Mouse (Mus musculus): ENCODE measurements at regions not wholly inside any gene's neighbourhood (a gene's known extent, or its start where the extent isn't known, plus 50 kb on each side); places are given as distances from the start of the nearest gene placed in this dataset.

- DNase-seq (ENCODE audit: low read depth, low spot score) = no peak
These were observed 627.3 kb upstream of the Tmprss15 start for GRCm38 (mm10) chr16:79718230-79718629.

GRCm38 (mm10) chr16:79692444-79692843, 601.5 kb upstream of the Tmprss15 start:
- DNase-seq (ENCODE audit: low read depth, low spot score) = no peak

GRCm38 (mm10) chr16:79651162-79651741, 560.4 kb upstream of the Tmprss15 start:
- DNase-seq (ENCODE audit: low read depth, low spot score) = no peak

GRCm38 (mm10) chr16:79640898-79641297, 550.0 kb upstream of the Tmprss15 start:
- no peak for DNase-seq (ENCODE audit: low read depth, low spot score)

GRCm38 (mm10) chr16:79627139-79627538, 536.2 kb upstream of the Tmprss15 start:
- DNase-seq (ENCODE audit: low read depth, low spot score) = no peak

- no peak for DNase-seq (ENCODE audit: low read depth, low spot score)
These were observed 520.1 kb upstream of the Tmprss15 start for GRCm38 (mm10) chr16:79611002-79611401.

- DNase-seq (ENCODE audit: low read depth, low spot score) = no peak
These were observed 500.0 kb upstream of the Tmprss15 start for GRCm38 (mm10) chr16:79590891-79591290.

- no peak for DNase-seq (ENCODE audit: low read depth, low spot score)
These were observed 494.8 kb upstream of the Tmprss15 start for GRCm38 (mm10) chr16:79585745-79586144.

- no peak for DNase-seq (ENCODE audit: low read depth, low spot score)
These were observed 480.0 kb upstream of the Tmprss15 start for GRCm38 (mm10) chr16:79570867-79571266.

GRCm38 (mm10) chr16:79534370-79534769, 443.5 kb upstream of the Tmprss15 start:
- DNase-seq (ENCODE audit: low read depth, low spot score) = no peak

- DNase-seq (ENCODE audit: low read depth, low spot score) = no peak
These were observed 401.6 kb upstream of the Tmprss15 start for GRCm38 (mm10) chr16:79492493-79492892.

GRCm38 (mm10) chr16:79450871-79451270, 360.0 kb upstream of the Tmprss15 start:
- no peak for DNase-seq (ENCODE audit: low read depth, low spot score)

GRCm38 (mm10) chr16:79449732-79450131, 358.8 kb upstream of the Tmprss15 start:
- no peak for DNase-seq (ENCODE audit: low read depth, low spot score)

GRCm38 (mm10) chr16:79407385-79407784, 316.5 kb upstream of the Tmprss15 start:
- DNase-seq (ENCODE audit: low read depth, low spot score) = no peak

- DNase-seq (ENCODE audit: low read depth, low spot score) = no peak
These were observed 315.3 kb upstream of the Tmprss15 start for GRCm38 (mm10) chr16:79406216-79406615.

- no peak for DNase-seq (ENCODE audit: low read depth, low spot score)
These were observed 313.2 kb upstream of the Tmprss15 start for GRCm38 (mm10) chr16:79404064-79404463.

- DNase-seq (ENCODE audit: low read depth, low spot score) = no peak
These were observed 309.2 kb upstream of the Tmprss15 start for GRCm38 (mm10) chr16:79400100-79400499.

GRCm38 (mm10) chr16:79398476-79398875, 307.6 kb upstream of the Tmprss15 start:
- DNase-seq (ENCODE audit: low read depth, low spot score) = no peak

GRCm38 (mm10) chr16:79394425-79394824, 303.5 kb upstream of the Tmprss15 start:
- DNase-seq (ENCODE audit: low read depth, low spot score) = no peak

- no peak for DNase-seq (ENCODE audit: low read depth, low spot score)
These were observed 295.5 kb upstream of the Tmprss15 start for GRCm38 (mm10) chr16:79386421-79386820.

GRCm38 (mm10) chr16:79350127-79350526, 259.2 kb upstream of the Tmprss15 start:
- no peak for DNase-seq (ENCODE audit: low read depth, low spot score)

- no peak for DNase-seq (ENCODE audit: low read depth, low spot score)
These were observed 251.6 kb upstream of the Tmprss15 start for GRCm38 (mm10) chr16:79342453-79342852.

GRCm38 (mm10) chr16:79336416-79336815, 245.5 kb upstream of the Tmprss15 start:
- no peak for DNase-seq (ENCODE audit: low read depth, low spot score)

- no peak for DNase-seq (ENCODE audit: low read depth, low spot score)
These were observed 245.1 kb upstream of the Tmprss15 start for GRCm38 (mm10) chr16:79336016-79336415.

Measured in retina, adult 2 months (tissue).